Comparison of ENCODE assay signal across 14 mouse cellular contexts in genomic region chr12:55939281-55940142, GRCm38 (mm10).
DNase-seq lines count a peak whose midpoint lies in the region; ATAC-seq lines count a peak whose summit lies in the region.
"Had no signal": no experiment of that assay in that cellular context is flagged by ENCODE, and none has a peak within 500 bp of the region (broad histone marks: within the 10 kb centered on the region; RNA-seq: fewer than 3 reads in every experiment).

No protein-coding gene starts in this region.

- H3K9me3 ChIP-seq in forebrain, embryonic 16.5 days (ENCODE audit: control insufficient read depth, low read length) = no peaks in the 10 kb centered on the region
- no peaks in the 10 kb centered on the region for H3K9me3 ChIP-seq in liver, embryonic 12.5 days (replicated peaks)

- H3K4me1 ChIP-seq in forebrain, embryonic 16.5 days (replicated peaks; ENCODE audit: control insufficient read depth, insufficient read depth, low read length) = peaks cover 5% of the 10 kb centered on the region
- H3K4me1 ChIP-seq in liver, embryonic 12.5 days = no peaks in the 10 kb centered on the region

- H3K27ac ChIP-seq in forebrain, embryonic 16.5 days (ENCODE audit: low read length) = peak overlapping the region; percentile 33
- H3K27ac ChIP-seq in liver, embryonic 12.5 days = no peak overlapping the region
- H3K27ac ChIP-seq: heart, adult 2 months had no signal

- peak; percentile 86 for ATAC-seq in forebrain, embryonic 16.5 days
- no peak for ATAC-seq in megakaryocyte, adult 5-6 weeks (ENCODE audit: poor library complexity, severe bottlenecking)
- no peak for ATAC-seq in liver, embryonic 12.5 days
- ATAC-seq: intestine, postnatal 0 days had no signal

- H3K36me3 ChIP-seq in forebrain, embryonic 16.5 days (ENCODE audit: control insufficient read depth, insufficient read depth) = no peaks in the 10 kb centered on the region
- no peaks in the 10 kb centered on the region for H3K36me3 ChIP-seq in liver, embryonic 12.5 days

- H3K4me3 ChIP-seq in forebrain, embryonic 16.5 days (replicated peaks; ENCODE audit: low read length) = no peak overlapping the region
- H3K4me3 ChIP-seq in liver, embryonic 12.5 days = no peak overlapping the region
- H3K4me3 ChIP-seq: erythroblast, embryonic 14.5 days; heart, adult 2 months had no signal

- peak overlapping the region; percentile 23 for H3K4me2 ChIP-seq in forebrain, embryonic 16.5 days (ENCODE audit: low read length)
- H3K4me2 ChIP-seq in liver, embryonic 12.5 days = no peak overlapping the region

- 42% methylated on average over 10 of the region's 10 CpGs for WGBS in forebrain, embryonic 16.5 days
- WGBS in liver, embryonic 12.5 days (ENCODE audit: insufficient replicate concordance) = 59% methylated on average over 10 of the region's 10 CpGs

- 0 out of 2 replicates have a peak, but pooled peaks cover 3% of the 10 kb centered on the region for H3K27me3 ChIP-seq in forebrain, embryonic 16.5 days (replicated peaks; ENCODE audit: control insufficient read depth, insufficient read depth, low read length)
- H3K27me3 ChIP-seq in liver, embryonic 12.5 days (replicated peaks) = no peaks in the 10 kb centered on the region

- peak; percentile 18 for DNase-seq in layer of hippocampus, adult 9-11 months
- no peak for DNase-seq in layer of hippocampus, adult 9-10 months (ENCODE audit: low spot score)
- peak; percentile 8 for DNase-seq in left cerebral cortex, postnatal 4 days
- DNase-seq in retina, postnatal 1 day = peak; percentile 67
- DNase-seq in heart, adult 8-10 months (ENCODE audit: low spot score) = no peak
- DNase-seq: cerebellum, adult 8-10 months; heart, adult 2 months; spleen, adult 18-20 months; thymus, adult 2 months had no signal

- intact Hi-C loops in left cerebral cortex, postnatal 4 days (cut with DNase I) = no loop called here

- H3K9ac ChIP-seq in forebrain, embryonic 16.5 days (replicated peaks; ENCODE audit: low read depth, low read length) = no peak overlapping the region
- no peak overlapping the region for H3K9ac ChIP-seq in liver, embryonic 12.5 days

Comparison
In these comparisons a context has a peak if more than half of its experiments do, and no peak if none do; other contexts are left out.
1. DNase-seq: peak in layer of hippocampus, adult 9-11 months (single experiment), left cerebral cortex, postnatal 4 days (single experiment) and retina, postnatal 1 day (single experiment); none in layer of hippocampus, adult 9-10 months (single experiment) and heart, adult 8-10 months (single experiment).